Comparison of ENCODE assay signal across 15 mouse cellular contexts in the genomic region with DNA sequence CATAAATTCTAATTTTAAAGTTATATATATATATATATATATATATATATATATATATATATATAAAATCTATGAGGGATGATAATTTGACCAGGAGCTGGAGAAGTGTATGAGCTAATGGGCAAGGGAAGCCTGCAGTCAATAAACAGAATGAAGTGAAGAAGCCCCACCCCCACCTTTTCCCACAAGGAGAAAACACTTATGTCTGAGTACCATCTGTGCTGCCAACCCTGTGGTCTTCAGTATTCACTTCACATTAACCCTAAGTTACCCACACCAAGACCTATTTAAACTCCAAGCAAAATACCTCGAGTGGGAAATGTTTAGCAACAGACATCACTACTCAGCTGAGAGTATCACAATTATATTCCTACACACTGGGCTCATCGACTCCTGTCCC. TPM values are rescaled to one million over a fixed set of nuclear protein-coding genes. Genes with fewer than 3 reads are reported as not detected.
DNase-seq lines count a peak whose midpoint lies in the region; ATAC-seq and TF ChIP-seq lines count a peak whose summit lies in the region.
"Had no signal": no experiment of that assay in that cellular context is flagged by ENCODE, and none has a peak within 500 bp of the region (broad histone marks: within the 10 kb centered on the region; RNA-seq: fewer than 3 reads in every experiment).

No protein-coding gene starts in this region.

- no peaks in the 10 kb centered on the region for H3K36me3 ChIP-seq in forebrain, embryonic 12.5 days (replicated peaks)
- no peaks in the 10 kb centered on the region for H3K36me3 ChIP-seq in hindbrain, embryonic 15.5 days
- no peaks in the 10 kb centered on the region for H3K36me3 ChIP-seq in midbrain, postnatal 0 days (ENCODE audit: insufficient read depth, low read length)
- H3K36me3 ChIP-seq: embryonic facial prominence, embryonic 13.5 days; heart, embryonic 13.5 days; kidney, embryonic 15.5 days; liver, embryonic 12.5 days had no signal

- WGBS in forebrain, embryonic 12.5 days = 35% methylated on average over 2 of the region's 2 CpGs
- WGBS in hindbrain, embryonic 15.5 days = 30% methylated on average over 2 of the region's 2 CpGs
- 26% methylated on average over 2 of the region's 2 CpGs for WGBS in midbrain, postnatal 0 days

- H3K4me3 ChIP-seq in forebrain, embryonic 12.5 days (replicated peaks) = no peak overlapping the region
- no peak overlapping the region for H3K4me3 ChIP-seq in hindbrain, embryonic 15.5 days
- no peak overlapping the region for H3K4me3 ChIP-seq in midbrain, postnatal 0 days (ENCODE audit: low read depth, low read length)
- H3K4me3 ChIP-seq: embryonic facial prominence, embryonic 13.5 days; kidney, embryonic 15.5 days; liver, embryonic 12.5 days had no signal

- peaks cover 43% of the 10 kb centered on the region for H3K4me1 ChIP-seq in forebrain, embryonic 12.5 days
- peaks cover 42% of the 10 kb centered on the region for H3K4me1 ChIP-seq in hindbrain, embryonic 15.5 days (replicated peaks)
- peaks cover 10% of the 10 kb centered on the region; the same call in 1 of the 2 replicates for H3K4me1 ChIP-seq in midbrain, postnatal 0 days (ENCODE audit: insufficient read depth, low read length)
- H3K4me1 ChIP-seq: liver, embryonic 12.5 days had no signal

- ATAC-seq in forebrain, embryonic 12.5 days (ENCODE audit: low FRiP score) = no peak
- no peak for ATAC-seq in hindbrain, embryonic 15.5 days (ENCODE audit: low FRiP score, low read depth)
- no peak for ATAC-seq in midbrain, postnatal 0 days (ENCODE audit: low FRiP score)
- ATAC-seq: liver, embryonic 12.5 days had no signal

- H3K27me3 ChIP-seq in forebrain, embryonic 12.5 days = peaks cover 11% of the 10 kb centered on the region
- H3K27me3 ChIP-seq in hindbrain, embryonic 15.5 days = no peaks in the 10 kb centered on the region
- H3K27me3 ChIP-seq in midbrain, postnatal 0 days (ENCODE audit: insufficient read depth, low read length) = no peaks in the 10 kb centered on the region
- H3K27me3 ChIP-seq: embryonic facial prominence, embryonic 13.5 days; kidney, embryonic 15.5 days; liver, embryonic 12.5 days; Patski had no signal

- no peaks in the 10 kb centered on the region for H3K9me3 ChIP-seq in forebrain, embryonic 12.5 days
- no peaks in the 10 kb centered on the region for H3K9me3 ChIP-seq in hindbrain, embryonic 15.5 days
- H3K9me3 ChIP-seq in midbrain, postnatal 0 days (ENCODE audit: low read length) = no peaks in the 10 kb centered on the region
- H3K9me3 ChIP-seq: embryonic facial prominence, embryonic 13.5 days; heart, embryonic 13.5 days; kidney, embryonic 15.5 days had no signal

- H3K4me2 ChIP-seq in forebrain, embryonic 12.5 days = no peak overlapping the region
- 0 out of 2 replicates have a peak overlapping the region, but pooled peaks have one; percentile 45 for H3K4me2 ChIP-seq in hindbrain, embryonic 15.5 days
- no peak overlapping the region for H3K4me2 ChIP-seq in midbrain, postnatal 0 days (ENCODE audit: low read depth, low read length, poor library complexity, severe bottlenecking)
- H3K4me2 ChIP-seq: liver, embryonic 12.5 days had no signal

- DNase-seq in embryo, embryonic 10.5 days (ENCODE audit: low spot score) = peak; percentile 57
- no peak for DNase-seq in embryo, embryonic 9.5 days (ENCODE audit: extremely low spot score)
- peak; percentile 65 for DNase-seq in midbrain, postnatal 0 days (ENCODE audit: low spot score)
- no peak for DNase-seq in liver
- DNase-seq in yolk sac, embryonic 10.5 days (ENCODE audit: low spot score) = no peak
- no peak for DNase-seq in cerebellum, postnatal 14 days
- DNase-seq: gastrocnemius, postnatal 25 days had no signal

- peak overlapping the region; percentile 91 for H3K27ac ChIP-seq in forebrain, embryonic 12.5 days
- H3K27ac ChIP-seq in hindbrain, embryonic 15.5 days (replicated peaks) = peak overlapping the region; percentile 80
- no peak overlapping the region for H3K27ac ChIP-seq in midbrain, postnatal 0 days (ENCODE audit: low read depth, low read length)
- H3K27ac ChIP-seq: embryonic facial prominence, embryonic 13.5 days; heart, embryonic 13.5 days; liver, embryonic 12.5 days had no signal

- H3K9ac ChIP-seq in forebrain, embryonic 12.5 days = no peak overlapping the region
- H3K9ac ChIP-seq in hindbrain, embryonic 15.5 days = no peak overlapping the region
- no peak overlapping the region for H3K9ac ChIP-seq in midbrain, postnatal 0 days (replicated peaks; ENCODE audit: low read length, poor library complexity, severe bottlenecking)
- H3K9ac ChIP-seq: embryonic facial prominence, embryonic 13.5 days; kidney, embryonic 15.5 days; liver, embryonic 12.5 days had no signal

- no peak for TF ChIP-seq CTCF in midbrain, postnatal 0 days (IDR thresholded peaks at IDR 0.05)

RNA-seq across cellular contexts. Expression of a gene that starts 53.8 kb away (rescaled TPM):
- polyA plus RNA-seq in forebrain, embryonic 12.5 days (2016; fragmentation: Nextera tagmentation; extraction: Ambion mirVana) = 3.0 and 3.3 TPM in 2 replicates
- 2.8 and 3.4 TPM in 2 replicates for polyA plus RNA-seq in hindbrain, embryonic 15.5 days (2015; fragmentation: Nextera tagmentation; extraction: Ambion mirVana)
- total RNA-seq in midbrain, postnatal 0 days (2014; rRNA removed) = 1.2 and 1.3 TPM in 2 replicates
- polyA plus RNA-seq in midbrain, postnatal 0 days (2015; fragmentation: Nextera tagmentation; extraction: Ambion mirVana) = 5.7 and 6.1 TPM in 2 replicates
- total RNA-seq: gastrocnemius, postnatal 25 days; monocyte, adult 5-6 weeks had no signal
- polyA plus RNA-seq: heart, embryonic 13.5 days had no signal

Comparison
In these comparisons a context has a peak if more than half of its experiments do, and no peak if none do; other contexts are left out.
1. DNase-seq: peak in embryo, embryonic 10.5 days (single experiment) and midbrain, postnatal 0 days (single experiment); none in embryo, embryonic 9.5 days (single experiment), liver (single experiment), yolk sac, embryonic 10.5 days (single experiment) and cerebellum, postnatal 14 days (0 of 2).